Mouse (Mus musculus) mesoderm, embryonic 11.5 days (tissue): ENCODE data around the gene Anapc2.
A peak's percentile ranks its signal among the peaks of the same experiment; 100 is the strongest.

Source experiments
- DNase-seq: peaks from one replicate; pipeline ENCODE4 v3.0.0-alpha.2; 2012; ENCODE audit warnings: low read depth, low spot score

Anapc2 gene

DNA sequence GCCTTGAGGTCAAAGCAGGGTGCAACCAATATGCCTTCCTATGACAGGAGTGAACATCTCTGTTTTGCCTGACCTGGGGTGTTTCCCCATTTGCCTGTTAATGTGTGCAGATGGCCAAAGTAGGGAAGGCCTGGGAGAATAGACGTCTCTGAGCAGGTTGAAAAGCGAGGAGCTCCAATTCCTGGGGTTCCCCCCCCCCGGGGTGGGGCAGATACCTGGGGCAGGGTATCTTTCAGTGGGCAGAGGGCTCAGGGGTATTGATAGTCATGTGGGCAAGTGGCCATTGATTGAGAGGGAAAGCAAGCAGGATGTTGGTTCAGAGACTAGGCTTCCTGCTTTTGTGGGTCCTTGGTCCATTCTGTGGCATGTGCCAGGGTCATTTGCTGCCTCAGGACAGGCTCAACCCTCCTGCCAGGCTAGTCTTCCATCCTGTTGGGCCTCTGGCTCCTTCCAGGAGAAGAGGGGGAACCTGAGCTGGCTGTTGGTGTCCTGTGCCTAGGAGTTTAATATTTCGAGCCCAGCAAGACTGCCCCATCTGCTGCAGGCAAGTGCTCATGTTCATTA lies 4.5 kb upstream of the Anapc2 start:
- DNase-seq: no peak

- DNase-seq: no peak
Observed at GRCm38 (mm10) chr2:25272515-25272914, 237 bp downstream of the Anapc2 start.

GRCm38 (mm10) chr2:25273010-25273409 lies 732 bp downstream of the Anapc2 start:
- DNase-seq: no peak

GRCm38 (mm10) chr2:25278928-25279882 lies 6.9 kb downstream of the Anapc2 start:
- DNase-seq: peak; percentile 82

GRCm38 (mm10) chr2:25285551-25285950 lies 13.3 kb downstream of the Anapc2 start:
- no peak for DNase-seq

- no peak for DNase-seq
Observed at GRCm38 (mm10) chr2:25286314-25286713, 14.0 kb downstream of the Anapc2 start.

- no peak for DNase-seq
Observed at GRCm38 (mm10) chr2:25286837-25287636, 14.8 kb downstream of the Anapc2 start.

DNA sequence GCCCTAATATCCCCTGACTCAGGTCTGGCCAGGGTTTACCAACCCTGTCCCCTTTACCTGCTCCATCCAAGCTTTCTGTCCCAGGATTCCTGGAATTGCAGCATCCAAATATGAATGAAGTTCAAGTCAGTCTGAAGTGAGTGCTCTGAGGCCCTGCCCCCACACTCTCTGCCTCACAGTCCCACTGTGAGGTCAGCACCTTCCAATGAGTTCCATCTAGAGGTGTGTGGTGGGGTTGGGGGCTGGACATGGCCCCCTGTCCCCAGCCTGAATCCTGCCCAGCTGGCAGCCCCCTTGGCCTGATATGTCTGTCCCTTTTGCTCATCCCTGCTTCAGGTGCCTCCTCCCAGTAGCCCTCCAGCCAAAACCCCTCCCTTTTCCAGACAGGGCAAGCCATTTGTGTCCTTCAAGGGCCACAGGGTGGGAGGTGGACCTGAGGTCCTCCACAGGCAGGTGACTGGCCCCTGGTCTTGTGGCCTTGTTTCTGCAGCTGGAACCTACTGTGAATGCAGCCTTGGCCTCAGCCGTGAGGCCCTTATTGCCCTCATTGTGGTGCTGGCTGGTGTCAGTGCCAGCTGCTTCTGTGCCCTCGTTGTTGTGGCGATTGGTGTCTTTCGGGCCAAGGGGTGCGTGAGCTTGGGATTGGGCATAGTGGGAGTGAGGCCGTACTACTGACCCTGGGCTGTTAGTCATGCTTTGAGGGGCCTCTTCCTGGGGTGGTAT lies 15.8 kb downstream of the Anapc2 start, which contains the start of gene Tmem210:
Tmem210 (plus strand) TSS at position 219 of the 723 bp plus-strand sequence.
- DNase-seq: no peak

GRCm38 (mm10) chr2:25288734-25289345 lies 16.6 kb downstream of the Anapc2 start:
- no peak for DNase-seq

DNA sequence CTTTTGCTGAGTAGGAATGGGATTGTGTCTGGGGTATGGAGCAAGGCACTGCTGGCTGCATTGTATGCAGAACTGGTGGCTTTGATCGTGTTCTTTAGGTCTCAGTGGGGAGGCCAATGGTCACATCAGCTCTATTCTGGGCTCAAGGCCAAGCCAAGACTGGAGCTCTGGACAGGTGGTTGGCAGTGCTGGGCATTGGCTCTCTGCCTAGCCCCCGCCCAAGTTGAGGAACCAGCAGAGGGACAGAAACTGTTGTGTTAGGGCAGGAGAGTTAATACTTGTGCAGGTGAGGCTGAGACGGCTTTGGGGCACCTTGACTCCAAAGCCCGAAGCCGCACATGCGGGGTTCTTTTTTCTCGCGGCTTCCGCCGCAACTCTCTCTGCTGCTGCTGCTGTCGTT lies 17.4 kb downstream of the Anapc2 start, which contains the start of gene Lrrc26:
Lrrc26 (plus strand) TSS at position 265 of the 400 bp plus-strand sequence.
- no peak for DNase-seq

- no peak for DNase-seq
Observed at GRCm38 (mm10) chr2:25290101-25290815, 18.0 kb downstream of the Anapc2 start.

DNA sequence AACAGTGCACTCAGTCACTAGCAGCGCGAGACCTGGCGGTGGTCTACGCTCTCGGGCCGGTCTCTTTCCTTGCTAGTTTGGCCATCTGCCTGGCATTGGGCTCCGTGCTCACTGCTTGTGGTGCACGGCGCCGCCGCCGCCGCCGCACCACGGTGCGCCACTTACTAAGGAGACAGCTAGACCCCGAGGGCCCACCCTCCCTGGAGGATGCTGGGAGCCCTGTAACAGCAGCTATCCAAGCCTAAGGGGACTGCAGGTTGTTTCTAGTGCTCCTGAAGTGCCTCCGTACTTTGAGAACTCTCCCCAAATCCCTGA lies 18.5 kb downstream of the Anapc2 start:
- no peak for DNase-seq

DNA sequence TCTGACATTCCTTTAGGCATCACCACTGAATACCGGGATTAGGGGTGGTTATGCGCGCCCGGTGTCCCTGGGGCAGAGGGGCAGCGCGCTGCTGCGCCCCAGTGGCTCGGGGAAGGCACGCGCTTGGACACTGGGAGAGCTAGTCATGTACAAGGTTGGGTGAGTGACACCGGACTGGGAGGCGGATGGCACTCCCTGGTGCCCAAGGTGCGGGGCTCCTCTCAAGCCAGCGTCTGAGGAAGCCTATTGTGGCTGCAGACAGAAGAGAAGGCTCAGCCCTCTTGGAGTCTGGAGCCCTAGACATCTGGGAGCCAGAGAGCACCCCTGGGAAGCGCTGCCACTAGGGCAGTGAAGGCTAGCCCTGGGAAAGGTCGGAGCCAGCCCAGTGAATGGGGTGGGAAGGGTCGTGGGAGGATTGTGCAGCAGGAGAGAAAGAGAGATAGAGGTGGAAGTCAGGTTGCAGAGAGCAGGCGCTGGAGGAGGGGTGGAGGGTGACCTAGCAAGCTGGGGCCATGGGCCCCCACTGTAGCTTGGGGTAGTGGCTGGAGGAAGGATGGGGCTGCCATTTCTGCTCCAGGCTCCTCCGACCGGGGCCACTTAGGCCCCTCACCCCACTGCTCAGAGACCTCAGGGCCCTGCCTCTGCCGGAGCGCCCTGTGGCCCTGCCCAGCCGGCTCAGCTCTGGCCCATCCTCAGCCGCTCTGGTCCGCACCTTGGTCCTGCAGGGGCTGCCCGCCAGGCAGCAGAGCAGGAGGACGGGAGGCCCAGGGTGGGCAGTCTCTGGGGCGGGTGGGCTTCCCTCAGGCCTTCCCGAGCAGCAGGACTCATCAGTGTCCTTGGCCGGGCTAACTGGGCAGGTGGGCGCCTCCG lies 19.1 kb downstream of the Anapc2 start:
- no peak for DNase-seq

DNA sequence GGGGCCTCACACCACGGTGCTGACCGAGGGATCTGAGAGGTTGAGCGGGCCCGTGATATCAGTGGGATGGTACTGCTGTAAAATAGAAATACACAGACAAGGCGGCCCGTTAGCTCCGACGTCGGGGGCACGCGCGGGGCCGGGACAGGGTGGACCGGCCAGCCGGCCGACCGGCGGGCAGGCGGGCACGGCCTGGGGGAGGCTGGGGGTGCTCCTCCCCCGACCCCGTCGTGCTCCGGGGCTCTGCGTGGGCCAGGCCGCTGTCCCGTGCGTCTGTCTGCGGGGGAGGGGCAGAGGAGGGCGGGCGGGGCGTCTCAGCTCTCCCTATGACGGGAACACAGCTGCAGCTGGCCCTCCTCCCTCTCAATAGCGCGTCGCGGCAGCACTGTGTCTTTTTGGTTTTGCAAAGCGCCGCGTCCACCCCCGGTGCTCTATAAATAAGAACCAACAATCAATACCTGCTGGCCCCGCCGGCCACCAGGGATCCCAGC lies 19.8 kb downstream of the Anapc2 start:
- DNase-seq: no peak

DNA sequence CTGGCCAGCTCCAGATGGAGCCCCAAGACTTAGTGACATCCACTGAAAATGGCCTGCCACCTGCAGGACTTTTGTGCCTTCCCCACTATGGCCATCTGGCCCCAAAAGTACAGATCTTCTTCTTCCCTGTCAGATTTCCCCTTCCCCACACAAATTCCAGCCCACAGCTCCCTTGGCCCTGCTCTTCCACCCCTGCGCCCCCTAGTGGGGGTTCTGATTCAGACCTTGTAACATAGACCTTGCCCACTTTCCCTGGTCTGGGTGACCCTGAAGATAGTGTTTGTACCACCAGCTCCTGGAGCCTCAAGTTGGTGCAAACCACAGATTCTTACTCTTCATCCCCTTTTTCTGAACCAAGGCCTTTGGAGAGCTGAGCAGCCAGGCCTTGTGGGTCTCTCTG lies 20.6 kb downstream of the Anapc2 start:
- DNase-seq: peak; percentile 85

GRCm38 (mm10) chr2:25293706-25294105 lies 21.4 kb downstream of the Anapc2 start:
- no peak for DNase-seq

DNA sequence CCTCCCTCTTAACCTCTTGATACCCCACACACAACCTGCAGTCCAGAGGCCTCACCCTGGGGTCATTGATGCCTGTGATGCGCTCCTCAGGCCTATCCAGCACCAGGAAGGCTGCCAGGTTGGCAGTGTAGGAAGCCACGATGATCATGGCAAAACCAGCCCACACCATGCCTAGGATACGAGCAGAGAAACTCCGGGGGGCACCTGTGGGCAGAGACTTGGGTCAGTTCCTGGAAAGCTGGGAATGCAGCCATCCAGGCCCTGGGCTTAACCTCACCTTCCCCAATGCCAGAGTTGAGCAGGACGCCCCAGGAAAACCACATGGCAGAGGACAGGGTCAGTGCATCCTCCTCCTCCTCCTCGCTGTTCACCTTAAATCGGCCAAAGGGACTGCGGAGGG lies 24.8 kb downstream of the Anapc2 start:
- no peak for DNase-seq

DNA sequence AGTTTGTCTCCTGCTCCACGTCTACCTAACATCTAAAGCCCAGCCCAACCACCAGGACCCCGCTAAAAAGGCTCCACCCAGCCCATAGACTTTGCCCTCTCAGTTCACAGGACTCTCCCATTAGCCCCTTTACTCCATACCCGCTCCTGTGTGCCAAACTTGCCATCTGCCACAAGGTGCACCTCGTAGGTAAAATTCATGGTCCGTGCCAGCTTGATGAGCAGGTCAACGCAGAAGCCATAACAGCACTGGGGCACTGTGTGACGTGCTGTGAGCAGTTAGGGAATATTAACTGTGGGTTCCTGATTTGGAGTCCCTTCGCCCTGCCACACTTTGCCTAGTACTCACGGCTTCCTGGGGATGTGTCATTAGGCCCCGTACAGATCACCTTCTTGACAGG lies 25.8 kb downstream of the Anapc2 start:
- DNase-seq: no peak

DNA sequence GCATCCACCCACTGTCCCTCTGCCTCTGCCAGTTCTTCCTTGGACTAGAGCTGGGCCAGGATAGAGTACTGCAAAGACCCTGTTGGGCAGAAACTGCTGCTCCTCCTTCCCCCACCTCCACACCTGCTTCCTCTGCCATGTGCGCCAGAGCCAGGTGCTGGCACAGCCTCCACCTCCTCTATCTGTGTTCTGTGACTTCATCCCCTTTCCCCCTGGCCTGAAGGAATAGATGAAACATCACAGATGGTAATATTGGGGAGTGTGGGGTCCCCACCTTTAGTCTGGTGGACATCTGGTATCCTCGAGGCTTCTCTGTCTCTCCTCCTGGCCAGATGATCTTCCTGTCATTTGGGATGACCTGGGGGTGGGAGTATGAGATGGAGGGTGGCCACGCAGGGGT lies 31.2 kb downstream of the Anapc2 start:
- DNase-seq: no peak
